Mouse (Mus musculus): ENCODE results near the gene Gm45140. TPM values are rescaled to one million over a fixed set of nuclear protein-coding genes. Genes with fewer than 3 reads are reported as not detected.

The Gm45140 gene
- polyA plus RNA-seq, 1 experiment from 2014 or later = 3.6 TPM

DNA sequence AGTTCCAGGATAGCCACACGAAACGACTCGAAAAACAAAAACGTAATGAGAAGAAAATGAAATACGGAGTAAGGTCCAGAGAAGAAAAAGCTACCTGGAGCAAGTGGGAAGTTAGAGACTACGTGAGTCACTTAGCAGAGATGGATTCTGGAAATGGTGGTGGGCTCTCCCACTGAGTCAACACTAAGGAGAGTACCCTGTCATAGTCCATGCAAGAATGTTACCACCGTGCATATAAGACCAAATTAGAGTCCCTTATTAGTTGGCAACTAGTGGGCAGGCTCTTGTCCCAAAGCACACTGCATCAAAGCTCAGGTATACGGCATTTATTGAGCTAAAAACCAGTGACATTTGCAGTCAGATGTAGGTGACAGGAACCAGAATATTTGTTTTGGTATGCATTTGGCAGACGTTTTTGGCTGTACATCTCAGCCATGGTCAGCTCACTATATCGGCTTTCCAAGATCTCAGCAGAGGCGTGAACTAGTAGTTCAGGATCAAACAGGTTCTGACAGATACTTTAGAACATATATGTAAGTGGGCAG lies 4.3 kb upstream of the Gm45140 start:
- WGBS = 61% methylated on average over 11 of the region's 11 CpGs
- H3K9me3 ChIP-seq (replicated peaks) = no peaks in the 10 kb centered on the region
- H3K36me3 ChIP-seq = peaks cover 54% of the 10 kb centered on the region
- peaks cover 16% of the 10 kb centered on the region for H3K4me1 ChIP-seq
- no peaks in the 10 kb centered on the region for H3K27me3 ChIP-seq (ENCODE audit: low read depth, poor library complexity, severe bottlenecking)
- H3K27ac ChIP-seq = no peak overlapping the region
- no peak for DNase-seq (ENCODE audit: low spot score)
- peak overlapping the region; percentile 86; the same call in 1 of the 2 replicates for H3K4me3 ChIP-seq

DNA sequence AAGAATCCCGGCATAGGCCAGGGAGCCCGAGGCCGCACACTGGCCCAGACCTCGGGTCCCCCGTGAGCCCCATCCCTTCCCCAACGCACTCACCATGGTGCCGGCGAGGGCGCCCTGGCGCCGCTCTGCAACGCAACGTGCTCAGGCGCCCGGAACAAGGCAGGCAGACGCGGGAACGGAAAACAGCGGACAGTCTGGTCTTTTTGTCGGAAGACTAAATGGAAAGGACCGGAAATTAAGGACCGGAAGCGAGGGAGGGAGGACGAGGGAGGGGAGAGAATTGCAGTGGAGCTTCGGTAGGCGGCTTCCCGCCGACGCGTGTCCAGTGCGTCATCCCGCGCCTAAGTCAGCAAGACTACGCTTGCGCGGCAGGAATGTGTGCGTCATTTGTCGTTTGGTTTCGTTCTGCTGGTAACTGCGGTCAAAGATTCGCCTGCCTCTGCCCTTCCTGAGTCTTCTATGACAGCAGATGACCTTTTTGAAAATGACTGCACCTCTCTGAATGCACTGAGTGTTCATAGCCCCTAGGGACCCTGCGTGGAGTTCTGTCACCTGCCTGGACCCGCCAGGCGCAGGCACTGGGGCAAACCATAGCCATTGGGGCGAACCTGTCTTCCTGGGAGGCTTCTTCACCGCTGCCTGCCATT lies 3.1 kb upstream of the Gm45140 start, which contains the start of gene Isy1:
TSS of gene Isy1 (minus strand) at position 248 of the 647 bp plus-strand sequence.
- H3K36me3 ChIP-seq = peaks cover 54% of the 10 kb centered on the region
- no peaks in the 10 kb centered on the region for H3K27me3 ChIP-seq (ENCODE audit: low read depth, poor library complexity, severe bottlenecking)
- H3K9me3 ChIP-seq (replicated peaks) = no peaks in the 10 kb centered on the region
- peak within 1 kb of the TSS; percentile 86 for H3K4me3 ChIP-seq
- peak within 1 kb of the TSS; percentile 94 for H3K27ac ChIP-seq
- under 1% methylated on average over 46 of the region's 46 CpGs for WGBS
- peaks cover 16% of the 10 kb centered on the region for H3K4me1 ChIP-seq
- peak; percentile 95 for DNase-seq (ENCODE audit: low spot score)

DNA sequence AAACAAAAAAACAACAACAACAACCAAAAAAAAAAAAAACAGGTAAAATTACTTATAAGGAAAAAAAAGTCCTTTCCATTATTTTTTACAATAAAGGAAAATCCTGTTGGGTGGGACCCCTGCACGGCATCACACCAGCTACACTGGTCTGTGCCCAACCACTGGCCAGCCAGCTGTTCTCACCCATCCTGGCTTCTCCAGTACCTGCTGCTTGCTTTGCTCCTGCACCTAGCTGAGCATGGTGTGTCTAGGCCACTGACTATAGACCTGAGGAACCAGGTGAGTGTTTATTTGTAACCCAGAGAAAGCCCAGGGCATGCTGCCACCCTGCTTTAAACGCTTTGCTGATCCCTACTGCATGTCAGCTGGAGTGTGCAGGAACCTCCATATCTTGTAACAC lies 15.2 kb downstream of the Gm45140 start:
- 93% methylated on average over 2 of the region's 2 CpGs for whole genome bisulfite sequencing
- H3K27ac ChIP-seq = no peak overlapping the region
- no peaks in the 10 kb centered on the region for H3K9me3 ChIP-seq (replicated peaks)
- no peaks in the 10 kb centered on the region for H3K27me3 ChIP-seq (ENCODE audit: low read depth, poor library complexity, severe bottlenecking)
- H3K4me3 ChIP-seq = no peak overlapping the region
- no peak for DNase-seq (ENCODE audit: low spot score)
- H3K4me1 ChIP-seq = no peaks in the 10 kb centered on the region
- H3K36me3 ChIP-seq = peaks cover 99% of the 10 kb centered on the region

DNA sequence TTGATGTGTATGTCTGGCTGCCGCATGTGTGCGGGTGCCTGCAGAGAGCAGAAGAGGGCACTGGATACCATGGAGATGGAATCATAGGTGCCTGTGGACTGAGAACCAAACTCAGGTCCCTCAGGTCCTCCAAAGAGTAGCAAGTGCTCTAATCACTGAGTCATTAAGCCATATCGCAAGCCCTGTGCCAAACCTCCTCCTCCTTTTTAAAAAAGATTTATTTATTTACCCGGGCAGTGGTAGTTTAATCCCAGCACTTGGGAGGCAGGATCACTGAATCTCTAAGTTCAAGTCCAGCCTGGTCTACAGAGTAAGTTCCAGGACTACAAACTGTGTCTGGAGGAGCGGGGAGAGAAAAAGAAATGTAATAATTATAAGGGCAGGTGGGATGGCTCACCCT lies 21.1 kb downstream of the Gm45140 start:
- Histone ChIP-seq H3K36me3 (peaks cover 63% of the 10 kb centered on the region), H3K9me3 (replicated peaks) (no peaks in the 10 kb centered on the region), H3K27me3 (ENCODE audit: low read depth, poor library complexity, severe bottlenecking) (no peaks in the 10 kb centered on the region), H3K27ac (no peak overlapping the region), H3K4me3 (no peak overlapping the region), H3K4me1 (peaks cover 25% of the 10 kb centered on the region)
- no peak for DNase-seq (ENCODE audit: low spot score)
- 92% methylated on average over 5 of the region's 5 CpGs for WGBS

DNA sequence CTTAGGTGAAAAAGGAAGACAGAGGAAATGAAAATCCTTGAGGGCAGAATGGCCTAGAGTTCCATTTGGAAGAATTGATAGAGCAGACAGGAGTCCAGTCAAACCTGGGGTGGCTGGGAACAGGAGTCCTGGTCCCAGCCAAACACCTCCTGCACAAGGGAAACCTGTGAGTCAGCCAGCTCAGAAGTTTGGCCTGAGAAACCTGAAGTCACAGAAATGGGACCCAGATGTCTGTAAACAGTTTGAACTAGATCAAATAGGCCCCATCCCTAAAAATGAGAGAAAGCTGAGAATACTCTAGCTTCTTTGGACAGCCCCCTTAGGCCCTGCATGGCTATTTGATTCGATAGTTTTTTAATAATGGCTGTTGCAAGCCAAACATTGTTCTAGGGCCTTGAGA lies 22.9 kb downstream of the Gm45140 start:
- Histone ChIP-seq H3K4me1 (peaks cover 25% of the 10 kb centered on the region), H3K27ac (0 out of 2 replicates have a peak overlapping the region, but pooled peaks have one; percentile 82), H3K36me3 (peaks cover 45% of the 10 kb centered on the region), H3K9me3 (replicated peaks) (no peaks in the 10 kb centered on the region), H3K4me3 (peak overlapping the region; percentile 78), H3K27me3 (ENCODE audit: low read depth, poor library complexity, severe bottlenecking) (no peaks in the 10 kb centered on the region)
- 82% methylated on average over 1 of the region's 1 CpGs for WGBS
- DNase-seq (ENCODE audit: low spot score) = no peak

DNA sequence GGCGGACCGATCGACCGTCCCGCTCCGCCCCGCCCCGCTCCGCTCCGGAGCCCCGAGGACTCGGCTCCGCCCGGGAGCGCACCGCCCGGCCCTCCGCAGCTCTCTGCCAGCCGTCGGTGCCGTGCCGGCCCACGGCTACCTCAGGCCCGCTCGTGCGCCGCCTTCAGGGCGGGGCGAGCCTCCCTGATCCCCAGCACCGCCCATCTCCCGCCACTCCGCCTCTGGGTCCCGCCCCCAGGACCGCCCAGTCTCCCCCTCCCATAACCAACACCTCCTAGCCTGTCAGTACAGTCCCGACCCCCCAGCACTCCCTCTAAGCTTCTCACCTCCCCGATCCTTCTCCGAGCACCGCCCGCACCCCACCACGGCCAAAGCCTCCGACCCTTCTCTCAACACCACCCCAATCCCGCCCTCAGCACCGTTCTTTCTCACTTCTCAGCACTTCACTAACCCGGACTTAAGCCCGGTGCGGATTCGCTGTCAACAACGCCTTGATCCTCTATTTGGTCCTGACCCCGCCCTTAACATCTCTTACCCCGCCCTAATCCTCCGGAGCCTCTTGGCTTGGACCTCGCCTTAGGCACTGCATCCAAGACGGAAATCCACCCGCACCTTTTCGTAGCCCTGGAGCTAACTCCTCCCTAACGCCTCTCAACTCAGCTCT lies 23.8 kb downstream of the Gm45140 start, which contains the start of gene Rab43:
TSS of gene Rab43 (minus strand) at position 490 of the 664 bp plus-strand sequence.
- 1% methylated on average over 55 of the region's 56 CpGs for WGBS
- Histone ChIP-seq H3K4me1 (peaks cover 25% of the 10 kb centered on the region), H3K36me3 (peaks cover 36% of the 10 kb centered on the region), H3K27me3 (ENCODE audit: low read depth, poor library complexity, severe bottlenecking) (no peaks in the 10 kb centered on the region), H3K9me3 (replicated peaks) (no peaks in the 10 kb centered on the region), H3K27ac (peak within 1 kb of the TSS; percentile 82), H3K4me3 (peak within 1 kb of the TSS; percentile 78)
- peak; percentile 91 for DNase-seq (ENCODE audit: low spot score)

DNA sequence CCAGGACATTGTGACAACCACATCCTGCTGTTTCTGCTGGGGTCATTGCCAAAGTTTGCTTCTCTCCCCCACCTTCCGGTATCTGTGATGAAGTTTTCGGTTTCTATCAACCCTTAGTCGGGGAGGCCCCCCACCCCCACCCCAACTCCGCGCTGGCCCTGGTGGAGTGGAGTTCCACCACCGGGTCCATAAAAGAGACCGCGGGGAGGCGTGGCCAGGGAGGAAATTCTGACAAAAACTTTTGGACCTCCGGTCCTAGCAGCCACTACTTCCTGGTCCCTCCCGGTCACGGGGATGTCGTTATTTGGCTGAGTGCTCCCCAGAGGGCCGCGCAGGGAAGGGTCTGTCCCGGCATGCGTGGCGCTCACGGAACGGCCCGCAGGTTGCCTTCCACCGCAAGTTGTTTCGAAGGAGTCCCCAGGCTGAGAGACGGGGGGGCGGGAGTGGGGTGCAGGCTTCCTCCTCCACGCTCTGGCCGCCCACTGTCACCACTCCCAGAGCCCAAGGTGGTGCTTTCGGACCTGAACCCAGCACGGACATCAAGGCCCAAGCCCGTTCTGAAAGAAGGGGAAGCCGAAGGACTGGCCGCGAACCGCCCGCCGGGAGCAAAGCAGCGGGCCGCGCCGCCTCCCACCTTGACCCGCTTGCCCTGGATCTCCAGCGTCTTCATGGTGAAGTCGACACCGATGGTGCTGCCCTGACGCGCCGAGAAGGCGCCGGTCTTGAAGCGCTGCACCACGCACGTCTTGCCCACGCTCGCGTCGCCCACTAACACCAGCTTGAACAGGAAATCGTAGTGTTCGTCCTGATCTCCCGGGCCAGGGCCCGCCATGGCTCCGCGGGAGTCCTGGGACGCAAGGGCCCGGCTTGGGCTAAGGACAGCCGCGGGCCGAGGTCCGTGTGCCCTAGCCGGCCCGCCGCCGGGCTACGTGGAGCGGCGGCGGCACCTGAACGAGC lies 24.6 kb downstream of the Gm45140 start:
- Histone ChIP-seq H3K36me3 (peaks cover 28% of the 10 kb centered on the region), H3K4me1 (peaks cover 25% of the 10 kb centered on the region), H3K9me3 (replicated peaks) (no peaks in the 10 kb centered on the region), H3K27me3 (ENCODE audit: low read depth, poor library complexity, severe bottlenecking) (no peaks in the 10 kb centered on the region), H3K4me3 (peak overlapping the region; percentile 78), H3K27ac (peak overlapping the region; percentile 82)
- DNase-seq (ENCODE audit: low spot score) = peak; percentile 59
- under 1% methylated on average over 77 of the region's 77 CpGs for WGBS

DNA sequence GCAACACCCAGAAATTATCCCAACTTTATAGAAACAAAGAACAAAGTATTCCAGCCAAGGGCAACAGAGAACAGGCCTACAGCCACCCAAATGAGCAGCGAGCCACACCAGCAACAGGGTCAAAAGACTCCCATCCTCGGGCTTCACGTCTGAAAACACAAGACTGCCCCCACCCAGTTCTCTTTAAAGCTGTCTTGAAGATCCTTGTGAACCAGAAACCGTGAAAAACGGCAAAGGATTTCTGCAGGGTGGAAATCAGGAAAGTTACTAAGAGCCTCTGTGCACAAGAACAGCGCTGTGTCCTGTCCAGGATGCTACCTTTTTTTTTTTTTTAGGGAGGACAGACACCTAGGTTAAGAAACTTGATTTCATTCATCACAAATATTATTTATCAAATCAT lies 25.3 kb downstream of the Gm45140 start:
- Histone ChIP-seq H3K36me3 (peaks cover 22% of the 10 kb centered on the region), H3K4me1 (peaks cover 25% of the 10 kb centered on the region), H3K27ac (no peak overlapping the region), H3K27me3 (ENCODE audit: low read depth, poor library complexity, severe bottlenecking) (no peaks in the 10 kb centered on the region), H3K4me3 (peak overlapping the region; percentile 78), H3K9me3 (replicated peaks) (no peaks in the 10 kb centered on the region)
- 49% methylated on average over 6 of the region's 6 CpGs for WGBS
- no peak for DNase-seq (ENCODE audit: low spot score)

DNA sequence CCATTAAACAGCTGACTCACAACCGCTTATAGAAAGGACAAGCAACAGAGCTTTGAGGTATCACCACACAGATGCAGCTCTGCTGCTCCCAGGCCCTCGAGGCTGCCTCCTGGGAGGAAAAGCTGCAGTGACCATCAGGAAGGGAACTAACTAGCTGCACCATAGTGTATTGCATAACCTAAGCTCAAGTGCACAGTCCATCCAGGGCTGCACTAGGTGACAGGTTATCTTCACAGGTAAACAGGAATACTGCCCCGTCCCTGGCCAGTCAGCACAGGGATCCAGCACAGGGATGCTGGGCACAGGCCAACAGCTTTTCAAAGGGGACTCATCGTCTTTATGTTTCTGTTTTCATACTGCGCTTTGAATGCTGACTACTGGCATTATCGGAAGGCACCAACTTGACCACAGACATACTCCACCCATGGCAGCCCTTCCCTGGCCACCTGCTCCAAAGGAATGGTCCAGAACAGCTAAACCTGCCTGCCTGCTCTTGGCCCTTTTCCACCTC lies 25.9 kb downstream of the Gm45140 start:
- H3K27me3 ChIP-seq (ENCODE audit: low read depth, poor library complexity, severe bottlenecking) = no peaks in the 10 kb centered on the region
- DNase-seq (ENCODE audit: low spot score) = no peak
- H3K4me3 ChIP-seq = no peak overlapping the region
- H3K4me1 ChIP-seq = peaks cover 25% of the 10 kb centered on the region
- H3K9me3 ChIP-seq (replicated peaks) = no peaks in the 10 kb centered on the region
- no peak overlapping the region for H3K27ac ChIP-seq
- H3K36me3 ChIP-seq = peaks cover 15% of the 10 kb centered on the region
- 88% methylated on average over 6 of the region's 6 CpGs for WGBS

DNA sequence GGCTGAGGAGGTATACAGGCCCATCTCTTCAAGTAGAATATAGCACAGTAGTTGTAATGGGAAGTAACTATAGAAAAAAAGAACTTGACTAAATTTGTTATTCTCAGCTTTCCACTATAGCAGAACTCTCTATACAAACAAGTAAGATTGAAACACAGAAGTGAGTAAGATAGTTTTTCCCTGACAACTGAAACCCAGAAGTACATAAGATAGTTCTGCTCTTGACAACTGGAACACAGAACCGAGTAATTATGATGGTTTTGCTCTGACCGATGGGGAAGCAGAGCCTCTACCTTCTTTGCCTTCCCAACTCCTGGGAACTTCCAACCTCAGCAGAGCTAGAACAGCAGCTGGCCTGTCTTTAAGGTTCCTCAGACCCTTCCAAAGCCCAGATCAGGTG lies 26.5 kb downstream of the Gm45140 start:
- H3K27ac ChIP-seq = no peak overlapping the region
- no peaks in the 10 kb centered on the region for H3K27me3 ChIP-seq (ENCODE audit: low read depth, poor library complexity, severe bottlenecking)
- H3K36me3 ChIP-seq = peaks cover 15% of the 10 kb centered on the region; the same call in 1 of the 2 replicates
- DNase-seq (ENCODE audit: low spot score) = no peak
- no peaks in the 10 kb centered on the region for H3K9me3 ChIP-seq (replicated peaks)
- 93% methylated on average over 2 of the region's 2 CpGs for WGBS
- peaks cover 25% of the 10 kb centered on the region for H3K4me1 ChIP-seq
- no peak overlapping the region for H3K4me3 ChIP-seq

DNA sequence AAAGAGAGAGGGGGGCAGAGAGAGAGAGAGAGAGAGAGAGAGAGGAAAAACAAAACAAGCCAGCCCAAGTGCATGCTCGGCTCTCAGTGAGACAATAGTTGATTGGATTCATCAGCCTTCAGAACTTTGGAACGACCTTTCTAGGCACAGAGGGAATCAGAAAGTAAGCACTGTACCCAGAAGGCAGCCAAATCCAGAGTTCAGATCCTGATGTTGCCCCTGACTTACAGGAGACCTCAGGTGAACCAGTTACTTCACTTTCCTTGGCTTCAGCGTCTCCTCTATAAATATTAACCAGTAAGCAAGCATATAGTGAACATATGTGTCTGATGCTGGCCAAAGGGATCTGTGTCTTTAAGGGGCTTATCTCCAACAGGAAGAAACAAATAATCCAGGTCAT lies 27.1 kb downstream of the Gm45140 start:
- WGBS = 90% methylated on average over 3 of the region's 3 CpGs
- H3K27ac ChIP-seq = no peak overlapping the region

DNA sequence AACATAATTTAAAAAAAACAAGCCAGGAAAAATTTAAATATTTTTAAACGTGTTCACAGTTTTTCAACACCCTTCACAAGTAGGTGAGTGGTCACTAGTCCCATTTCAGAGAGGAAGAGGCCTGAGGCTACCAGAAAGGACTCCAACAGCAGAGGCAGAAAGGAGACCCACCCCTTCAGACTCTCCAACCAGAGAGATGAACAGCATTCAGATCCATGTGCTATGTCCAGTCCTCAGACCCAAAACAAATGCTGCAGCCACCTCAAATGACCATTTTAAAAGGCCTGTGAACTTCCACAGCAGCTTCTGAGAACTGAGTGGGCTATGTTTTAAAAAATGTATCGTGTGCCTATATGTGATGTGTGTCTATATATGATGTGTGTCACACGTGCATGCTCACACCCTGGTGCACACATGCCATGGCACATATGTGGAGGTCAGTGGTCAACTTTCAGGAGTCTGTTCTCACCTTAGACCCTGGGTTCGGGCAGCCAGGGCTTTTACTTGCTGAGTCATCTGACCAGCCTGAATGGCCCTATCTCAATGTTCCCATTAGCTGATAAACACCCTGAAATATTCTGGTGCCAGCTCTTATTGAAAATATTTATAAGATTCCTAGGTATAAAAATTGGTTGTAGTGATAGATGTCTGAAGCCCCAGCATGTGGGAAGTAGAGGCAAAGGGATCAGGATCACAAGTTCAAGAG lies 27.7 kb downstream of the Gm45140 start:
- no peak for DNase-seq (ENCODE audit: low spot score)
- peaks cover 25% of the 10 kb centered on the region for H3K4me1 ChIP-seq
- 83% methylated on average over 4 of the region's 4 CpGs for WGBS

More for the DNA sequence above, 27.1 kb downstream of the Gm45140 start:
- H3K27me3 ChIP-seq (ENCODE audit: low read depth, poor library complexity, severe bottlenecking) = no peaks in the 10 kb centered on the region
- no peak for DNase-seq (ENCODE audit: low spot score)
- H3K9me3 ChIP-seq (replicated peaks) = no peaks in the 10 kb centered on the region
- peaks cover 25% of the 10 kb centered on the region for H3K4me1 ChIP-seq
- H3K4me3 ChIP-seq = no peak overlapping the region
- peaks cover 10% of the 10 kb centered on the region; the same call in 1 of the 2 replicates for H3K36me3 ChIP-seq

More for the DNA sequence above, 27.7 kb downstream of the Gm45140 start:
- Histone ChIP-seq H3K9me3 (replicated peaks) (no peaks in the 10 kb centered on the region), H3K36me3 (0 out of 2 replicates have a peak, but pooled peaks cover 5% of the 10 kb centered on the region), H3K27ac (no peak overlapping the region), H3K27me3 (ENCODE audit: low read depth, poor library complexity, severe bottlenecking) (no peaks in the 10 kb centered on the region), H3K4me3 (no peak overlapping the region)
